Mouse (Mus musculus) liver, embryonic 14.5 days (tissue): ENCODE data around the gene Brca2.

ENCODE experiments used
- CTCF ChIP-seq: IDR thresholded peaks from 2 replicates; pipeline ENCODE4 v1.5.1; 2016; ENCODE audit warnings: antibody characterized with exemption, low read depth, control low read depth
- EP300 ChIP-seq: IDR thresholded peaks from 2 replicates; pipeline ENCODE4 v1.6.1; 2016; ENCODE audit warnings: antibody characterized with exemption, low read depth

DNA sequence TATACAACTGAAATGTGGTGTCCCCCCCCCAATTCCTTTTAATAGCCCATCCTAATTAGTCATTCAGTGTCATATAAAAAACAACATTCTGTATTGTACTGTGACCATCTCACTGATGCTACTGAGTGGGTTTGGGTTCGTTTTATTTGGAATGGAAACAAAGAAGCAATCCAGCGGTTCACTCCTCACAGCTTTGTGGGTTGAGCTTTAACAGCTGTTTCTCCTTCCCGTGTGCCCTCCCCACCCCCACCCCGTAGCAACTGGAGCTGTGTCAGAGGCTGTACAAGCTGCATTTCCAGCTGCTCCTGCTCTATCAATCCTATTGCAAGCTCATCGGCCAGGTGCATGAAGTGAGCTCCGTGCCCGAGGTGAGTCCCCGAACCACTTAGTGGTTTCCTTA lies 31.6 kb upstream of the Brca2 start:
- TF ChIP-seq CTCF: no peak
- no peak for TF ChIP-seq EP300
